Mouse (Mus musculus) hindlimb bud, embryonic 11.5 days (tissue): ENCODE data around the gene Zranb3.

Experiments used
- DNase-seq: peaks from one replicate; pipeline ENCODE4 v3.0.0-alpha.2; 2012; ENCODE audit warnings: low read depth, low spot score; ENCODE audit errors: extremely low spot score

Zranb3 gene

DNA sequence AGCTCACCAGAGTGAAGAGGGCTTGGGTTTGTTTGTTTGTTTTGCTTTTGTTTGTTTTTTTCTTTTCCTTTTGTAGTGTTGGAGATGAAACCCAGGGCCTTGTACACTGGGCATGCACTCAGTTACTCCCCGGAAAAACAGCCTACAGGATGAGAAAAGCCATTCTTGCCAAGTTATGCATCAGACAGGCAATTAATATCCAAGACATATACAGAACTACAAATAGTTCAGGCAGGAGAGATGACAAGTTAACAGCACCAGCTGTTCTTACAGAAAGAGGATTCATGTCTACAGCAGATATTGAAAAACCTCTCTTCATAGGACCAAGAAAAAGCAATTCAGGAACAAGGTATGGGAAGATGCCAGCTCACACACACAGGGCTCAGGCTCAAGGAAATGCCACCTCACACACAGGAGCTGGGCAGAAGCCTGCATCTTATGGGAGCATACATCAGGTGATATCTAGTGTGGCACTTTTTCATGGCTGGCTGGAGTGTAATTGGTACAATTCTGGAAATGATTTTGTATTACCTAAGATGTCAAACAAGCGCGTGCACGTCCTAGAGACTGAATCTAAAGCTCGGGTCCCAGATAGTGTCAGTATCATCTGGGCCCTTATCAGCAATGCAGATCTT lies 156.1 kb downstream of the Zranb3 start:
- DNase-seq, result no peak

DNA sequence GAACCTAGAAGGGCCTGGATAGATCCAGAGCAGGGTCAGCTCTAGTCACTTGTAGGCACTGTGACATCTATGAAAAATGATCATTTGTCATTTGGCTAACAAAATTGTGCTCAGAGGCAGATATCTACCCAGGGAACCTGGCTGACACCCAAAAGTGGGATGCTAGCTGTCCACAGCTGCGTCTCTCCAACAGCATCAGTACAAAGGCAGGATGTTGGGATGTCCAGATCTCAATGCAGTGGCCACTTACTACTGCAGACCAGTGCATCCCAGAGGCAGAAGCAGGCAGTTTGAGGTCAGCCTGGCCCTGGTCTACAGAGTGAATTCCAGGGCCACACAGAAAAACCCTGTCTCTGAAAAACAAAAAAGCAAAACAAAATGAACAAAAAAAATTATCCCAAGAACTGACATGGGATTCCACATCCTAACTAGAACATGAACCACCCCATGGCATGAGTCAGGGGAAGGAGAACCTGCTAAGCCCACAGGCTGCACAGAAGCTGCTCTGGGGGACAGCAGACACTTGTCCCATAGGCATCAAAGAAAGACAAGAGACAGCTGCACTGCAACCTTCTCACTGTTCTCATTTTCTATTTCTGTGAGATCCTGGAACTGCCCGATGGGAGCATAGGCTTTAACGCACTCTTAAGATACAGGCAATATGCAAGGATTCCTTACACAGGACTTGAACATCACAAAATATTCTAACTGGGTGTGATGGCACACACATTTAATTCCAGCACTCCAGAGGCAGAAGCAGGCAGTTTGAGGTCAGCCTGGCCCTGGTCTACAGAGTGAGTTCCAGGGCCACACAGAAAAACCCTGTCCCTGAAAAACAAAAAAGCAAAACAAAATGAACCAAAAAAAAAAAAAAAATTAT lies 156.9 kb downstream of the Zranb3 start:
- no peak for DNase-seq

DNA sequence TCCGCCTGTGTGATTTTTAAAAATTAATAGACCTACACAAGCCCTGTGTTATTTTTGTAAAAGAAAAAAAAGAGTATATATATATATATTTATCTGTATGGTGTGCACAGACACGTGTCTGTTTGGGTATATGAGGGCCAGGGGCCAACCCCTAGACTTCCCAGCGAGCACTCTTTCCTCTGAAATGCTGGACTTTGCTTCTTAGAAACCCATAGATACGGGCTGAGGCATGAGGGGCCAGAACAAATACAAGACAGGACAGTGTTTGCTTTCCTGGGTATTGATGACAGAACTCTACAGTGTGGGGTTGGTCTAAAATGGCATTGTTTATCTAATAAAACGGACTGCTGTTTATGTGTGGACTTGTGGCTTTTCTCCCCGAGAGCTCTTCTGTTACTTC lies 159.3 kb downstream of the Zranb3 start:
- DNase-seq, result no peak

DNA sequence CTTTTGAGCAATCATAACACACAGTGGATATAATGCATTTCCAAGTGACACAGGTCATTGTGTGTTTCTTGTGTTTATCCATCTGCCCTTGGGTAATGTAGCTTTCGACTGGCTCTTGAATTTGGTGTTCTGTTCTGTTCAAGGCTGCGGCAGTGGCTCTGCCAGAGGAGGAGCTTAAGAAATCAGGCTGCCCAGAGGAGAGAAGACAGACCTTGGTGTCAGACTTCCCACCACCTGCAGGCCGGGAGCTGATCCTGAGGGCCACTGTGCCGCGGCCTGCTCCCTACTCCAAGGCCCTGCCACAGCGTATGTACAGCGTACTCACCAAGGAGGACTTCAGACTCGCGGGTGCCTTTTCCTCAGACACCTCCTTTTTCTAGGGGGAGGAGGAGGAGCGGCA lies 160.6 kb downstream of the Zranb3 start:
- DNase-seq, result no peak

DNA sequence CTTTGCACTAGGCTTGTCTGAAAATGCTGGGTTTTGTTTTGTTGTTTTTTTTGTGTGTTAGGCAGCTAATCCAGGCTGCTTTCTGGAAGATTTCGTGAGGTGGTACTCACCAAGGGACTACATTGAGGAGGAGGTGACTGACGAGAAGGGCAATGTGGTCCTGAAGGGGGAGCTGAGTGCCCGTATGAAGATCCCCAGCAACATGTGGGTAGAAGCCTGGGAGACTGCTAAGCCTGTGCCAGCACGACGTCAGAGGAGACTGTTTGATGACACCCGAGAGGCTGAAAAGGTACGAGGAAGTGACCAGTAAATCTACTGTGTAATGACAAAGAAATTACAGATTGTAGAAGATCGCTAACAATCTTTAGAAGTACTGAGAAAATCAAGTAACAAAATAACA lies 165.6 kb downstream of the Zranb3 start:
- DNase-seq, result no peak

DNA sequence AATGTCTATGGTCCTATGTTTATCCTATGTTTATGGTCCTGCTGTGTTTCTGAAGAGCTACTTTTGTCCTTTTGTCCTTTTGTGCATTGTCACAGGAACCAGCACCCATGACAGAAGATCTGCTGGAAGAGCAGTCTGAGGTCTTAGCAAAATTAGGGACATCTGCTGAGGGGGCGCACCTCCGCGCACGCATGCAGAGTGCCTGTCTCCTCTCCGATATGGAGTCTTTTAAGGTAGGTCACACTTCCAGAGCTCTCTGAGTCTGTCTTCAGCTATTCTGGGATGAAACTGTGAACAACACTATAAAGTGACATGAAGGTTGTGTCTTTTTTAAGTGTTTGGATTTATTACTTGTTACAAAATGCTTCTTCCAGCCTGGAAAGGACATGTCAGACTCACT lies 168.5 kb downstream of the Zranb3 start:
- DNase-seq, result no peak

DNA sequence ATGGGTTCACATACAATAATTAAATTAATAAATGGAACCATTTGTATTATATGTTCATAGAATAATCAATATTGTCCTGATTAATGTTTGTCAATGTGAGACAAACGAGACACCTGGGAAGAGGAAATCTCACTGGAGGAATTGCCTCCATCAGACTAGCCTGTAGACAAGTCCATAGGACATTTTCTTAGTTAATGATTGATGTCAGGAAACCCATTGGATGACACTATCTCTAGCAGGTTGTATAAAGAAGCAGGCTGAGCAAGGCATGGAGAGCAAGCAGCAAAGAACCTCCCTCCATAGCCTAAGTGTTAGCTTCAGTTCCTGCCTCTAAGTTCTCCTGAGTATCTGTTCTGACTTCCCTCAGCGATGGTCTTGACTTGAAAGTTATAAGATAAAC lies 169.4 kb downstream of the Zranb3 start:
- no peak for DNase-seq

DNA sequence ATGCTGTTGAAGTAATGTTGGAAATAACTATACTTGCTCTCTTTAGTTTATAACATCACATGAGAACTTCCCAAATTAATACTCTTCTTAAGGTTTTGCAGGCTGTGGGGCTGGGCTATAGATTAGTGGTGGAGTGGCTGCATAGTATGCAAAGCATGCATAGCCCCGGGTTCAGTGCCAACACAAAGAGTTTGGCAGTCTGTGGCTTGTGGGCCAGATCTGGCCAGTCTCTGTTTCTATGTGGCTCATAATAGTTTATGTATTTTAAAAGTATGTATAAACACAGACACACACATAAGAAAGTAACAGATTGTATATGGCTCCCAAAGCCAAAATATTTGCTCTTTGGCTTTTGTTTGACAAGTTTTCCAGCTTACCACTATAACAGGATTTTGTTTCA lies 187.0 kb downstream of the Zranb3 start:
- DNase-seq, result no peak

DNA sequence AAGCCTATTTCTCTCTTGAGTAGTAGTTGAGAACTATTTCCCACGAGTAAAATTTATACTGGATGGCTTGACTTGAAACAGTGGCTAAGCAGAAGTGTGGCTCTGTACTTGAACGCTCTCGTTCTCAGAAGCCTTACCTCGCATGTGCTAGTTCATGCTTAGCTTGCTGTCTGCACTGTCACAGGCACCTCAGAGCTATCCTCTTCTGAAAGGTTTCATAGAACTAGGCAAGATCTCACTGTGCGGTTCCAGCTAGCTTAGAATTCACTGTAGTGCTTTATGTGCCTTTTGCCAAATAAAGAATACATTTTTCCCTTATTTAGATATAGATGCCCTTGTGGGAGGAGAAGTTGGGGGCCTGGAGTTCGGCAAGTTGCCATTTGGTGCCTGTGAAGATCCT lies 187.5 kb downstream of the Zranb3 start:
- no peak for DNase-seq

DNA sequence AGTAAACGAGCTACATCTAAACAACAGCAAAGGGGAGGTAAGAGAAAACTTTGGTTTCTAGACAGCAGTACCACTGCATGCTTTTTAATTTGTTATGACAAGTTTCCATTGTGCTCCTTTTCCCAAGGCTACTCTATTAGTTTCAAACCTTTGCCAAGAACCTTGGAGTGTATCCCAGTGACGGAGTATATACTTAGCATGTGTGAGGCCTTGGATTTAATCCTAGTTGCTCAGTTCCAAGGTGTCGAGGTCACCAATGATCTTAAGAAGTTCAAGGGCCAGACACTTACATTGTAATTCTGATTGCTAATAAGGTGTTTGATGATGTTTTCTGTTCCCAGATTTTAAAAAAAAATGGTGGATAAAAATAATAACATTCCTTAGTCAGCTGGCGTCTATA lies 189.7 kb downstream of the Zranb3 start:
- no peak for DNase-seq

DNA sequence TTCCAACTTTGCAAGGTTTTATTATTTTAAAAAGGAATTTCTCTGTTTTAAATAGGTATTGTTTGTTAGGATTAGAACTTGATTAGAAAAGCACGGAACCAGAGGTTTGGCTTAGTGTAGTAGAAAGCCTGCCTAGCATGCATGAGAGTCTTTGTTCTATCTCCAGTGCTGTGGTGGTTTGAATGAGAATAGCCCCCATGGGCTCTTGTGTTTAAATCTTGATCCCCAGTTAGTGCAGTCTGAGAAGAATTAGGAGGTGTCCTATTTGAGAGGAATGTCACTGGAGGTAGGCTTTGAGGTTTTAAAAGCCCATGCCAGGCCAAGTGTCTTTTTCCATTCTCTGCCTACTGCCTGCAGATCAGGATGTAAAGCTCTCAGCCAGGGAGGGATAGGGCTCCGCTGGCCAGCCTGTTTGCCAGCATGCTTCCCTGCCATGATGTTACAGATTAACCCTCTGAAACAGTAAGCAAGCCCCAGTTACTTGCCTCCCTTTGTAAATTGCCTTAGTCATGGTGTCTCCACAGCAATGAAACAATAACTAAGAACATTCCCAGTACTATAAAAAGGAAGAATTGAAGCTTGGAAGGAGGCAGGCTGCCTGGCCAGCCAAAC lies 198.0 kb downstream of the Zranb3 start:
- DNase-seq, result no peak
